Mouse (Mus musculus) megakaryocyte progenitor cell, adult 5-6 weeks (primary cell): ENCODE measurements at regions not wholly inside any gene's neighbourhood (a gene's known extent, or its start where the extent isn't known, plus 50 kb on each side); places are given as distances from the start of the nearest gene placed in this dataset.
"Not testable (repeated sequence)": the region's sequence is repeated elsewhere in the genome, so short reads cannot be mapped to it uniquely, and the experiment has no call there.

Experiments used
- ATAC-seq: replicated peaks from 2 replicates; pipeline ENCODE4 v1.8.0; 2016; ENCODE audit warnings: mild to moderate bottlenecking, moderate TSS enrichment, inconsistent platforms; ENCODE audit not compliant: poor library complexity

DNA sequence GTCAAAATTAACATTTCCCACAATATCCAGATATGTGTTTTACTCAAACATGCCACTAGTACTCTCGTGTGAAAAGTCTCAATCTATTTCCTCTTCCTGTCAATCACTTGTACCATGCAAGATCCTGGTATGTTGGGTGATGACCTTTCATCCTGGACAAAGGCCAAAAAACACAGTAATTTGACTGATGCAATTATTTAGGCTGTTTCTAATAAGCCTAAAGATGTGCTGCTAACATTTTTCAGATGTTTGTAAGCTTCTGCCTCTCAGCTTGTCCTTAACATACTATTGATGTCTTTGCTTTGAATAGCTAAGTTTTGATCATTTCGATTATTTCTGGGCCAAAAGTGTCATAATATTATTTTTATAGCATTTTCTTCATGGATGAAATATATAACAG lies 418.4 kb upstream of the Arrdc4 start:
- ATAC-seq, result no peak

DNA sequence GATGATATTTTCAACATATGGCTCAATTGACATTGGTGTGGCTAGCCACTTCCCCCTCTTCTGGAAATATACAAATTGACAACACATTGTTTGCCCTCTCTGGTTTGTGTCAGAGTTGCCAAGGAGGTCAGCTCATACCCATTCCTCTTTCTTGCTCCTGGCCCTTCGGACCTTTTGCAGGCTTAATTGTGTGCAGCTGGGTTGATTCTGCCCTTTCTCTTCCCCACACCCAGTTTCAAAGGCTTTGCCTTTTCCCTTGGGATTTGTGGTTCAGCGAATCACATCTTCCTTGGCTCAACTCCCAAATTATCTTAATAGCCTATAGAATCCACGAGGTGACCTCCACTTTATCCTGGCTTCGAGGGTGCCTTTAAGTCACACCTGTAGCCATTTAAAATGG lies 412.9 kb upstream of the Arrdc4 start:
- ATAC-seq, result no peak

DNA sequence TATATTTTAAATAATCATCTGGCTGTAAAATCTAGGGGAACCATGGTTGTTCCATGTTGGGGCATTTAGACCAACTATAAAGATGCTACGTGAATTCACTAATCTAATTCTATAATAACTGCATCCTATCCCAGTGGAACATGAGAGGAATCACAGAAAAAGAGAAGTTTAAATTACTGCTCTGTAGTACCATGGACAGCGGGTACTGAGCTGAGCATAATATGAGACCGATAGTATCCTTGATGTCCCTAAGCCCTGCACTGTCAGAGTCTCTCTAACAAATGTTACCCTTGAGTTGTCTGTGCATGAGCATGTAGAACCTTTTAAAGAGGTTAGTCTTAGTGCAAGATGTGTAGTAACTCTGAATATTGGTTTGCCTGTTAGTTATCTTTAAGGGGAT lies 393.3 kb upstream of the Arrdc4 start:
- no peak for ATAC-seq

DNA sequence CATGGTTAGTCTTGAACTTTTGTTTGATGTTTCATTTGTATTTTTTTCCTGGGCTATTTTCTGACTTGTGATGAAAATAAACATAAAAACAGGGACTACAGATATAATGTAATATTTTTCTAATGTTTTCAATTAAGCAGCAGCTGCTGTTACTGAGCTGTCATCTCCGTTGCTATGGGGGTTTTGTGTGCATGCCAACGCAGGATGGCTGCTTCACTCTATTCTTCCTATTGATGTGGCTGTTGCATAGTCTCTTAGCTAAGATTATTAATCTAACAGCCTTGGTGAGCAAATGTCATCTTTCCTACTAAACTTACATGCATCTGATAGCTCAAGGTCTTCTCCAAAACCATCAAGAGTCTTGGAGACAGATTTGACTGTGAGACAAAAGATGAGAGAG lies 384.4 kb upstream of the Arrdc4 start:
- no peak for ATAC-seq

GRCm38 (mm10) chr7:69101770-69102169 lies 352.7 kb upstream of the Arrdc4 start:
- ATAC-seq, result not testable (repeated sequence)

GRCm38 (mm10) chr7:69097587-69098095 lies 348.6 kb upstream of the Arrdc4 start:
- no peak for ATAC-seq

GRCm38 (mm10) chr7:69074780-69075179 lies 325.7 kb upstream of the Arrdc4 start:
- ATAC-seq, result no peak

GRCm38 (mm10) chr7:69062994-69063393 lies 314.0 kb upstream of the Arrdc4 start:
- no peak for ATAC-seq

- no peak for ATAC-seq
Measured at GRCm38 (mm10) chr7:69062506-69062905, 313.5 kb upstream of the Arrdc4 start.

- no peak for ATAC-seq
Measured at GRCm38 (mm10) chr7:69062094-69062493, 313.1 kb upstream of the Arrdc4 start.

- ATAC-seq, result no peak
Measured at GRCm38 (mm10) chr7:69061242-69061641, 312.2 kb upstream of the Arrdc4 start.

- ATAC-seq, result no peak
Measured at GRCm38 (mm10) chr7:69016575-69016974, 267.5 kb upstream of the Arrdc4 start.

GRCm38 (mm10) chr7:69015047-69015446 lies 266.0 kb upstream of the Arrdc4 start:
- ATAC-seq, result no peak

DNA sequence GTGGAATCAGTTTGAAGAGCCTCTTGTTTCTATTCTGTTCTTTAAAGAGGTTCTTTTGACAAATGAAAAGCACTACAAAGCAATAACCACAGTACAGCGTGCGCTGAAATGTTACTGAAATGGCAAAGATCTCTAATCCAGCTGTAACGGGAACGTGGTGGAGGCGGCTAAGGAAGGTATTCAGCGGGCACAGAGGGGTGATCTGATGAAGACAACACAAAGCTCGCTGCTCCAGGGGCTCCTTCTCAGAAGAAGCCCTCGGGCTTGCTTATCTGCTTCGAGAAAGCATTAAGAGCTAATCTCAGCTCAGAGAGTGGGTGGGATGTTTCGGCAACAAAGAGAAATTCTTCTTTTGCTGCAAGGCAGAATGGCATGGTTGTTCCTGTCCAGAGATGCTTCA lies 258.2 kb upstream of the Arrdc4 start:
- ATAC-seq, result no peak

DNA sequence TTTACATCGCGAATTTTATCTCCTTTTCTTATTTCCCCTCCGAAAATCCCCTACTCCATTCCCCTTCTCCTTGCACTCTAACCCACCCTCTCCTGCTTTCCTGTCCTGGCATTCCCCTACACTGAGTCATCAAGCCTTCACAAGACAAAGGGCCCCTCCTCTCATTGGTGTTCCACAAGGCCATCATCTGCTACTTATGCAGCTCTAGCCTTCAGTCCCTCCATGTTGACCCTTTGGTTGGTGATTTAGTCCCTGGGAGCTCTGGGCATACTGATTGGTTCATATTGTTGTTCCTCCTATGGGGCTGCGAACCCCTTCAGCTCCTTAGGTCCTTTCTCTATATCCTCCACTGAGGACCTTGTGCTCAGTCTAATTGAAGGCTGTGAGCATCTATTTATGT lies 239.0 kb upstream of the Arrdc4 start:
- ATAC-seq, result no peak

DNA sequence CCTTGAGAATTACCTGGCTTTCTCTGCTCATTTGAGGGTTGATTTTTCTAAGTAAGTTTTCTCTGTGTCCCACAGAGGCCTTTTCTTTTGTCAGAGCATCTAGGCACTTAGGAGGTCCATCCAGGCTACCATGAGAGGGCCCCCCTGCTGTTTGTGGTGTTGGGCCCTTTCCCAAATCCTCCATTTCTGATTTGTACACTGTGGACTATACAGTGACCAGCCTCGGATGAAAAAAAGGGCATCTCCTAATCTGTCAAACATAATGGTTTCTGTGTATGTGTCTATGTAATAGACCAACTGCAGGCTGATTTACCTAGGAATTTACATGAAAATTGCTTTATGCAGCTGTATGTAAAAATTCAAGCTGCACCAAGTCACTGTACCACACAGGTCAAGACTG lies 234.9 kb upstream of the Arrdc4 start:
- ATAC-seq, result no peak

DNA sequence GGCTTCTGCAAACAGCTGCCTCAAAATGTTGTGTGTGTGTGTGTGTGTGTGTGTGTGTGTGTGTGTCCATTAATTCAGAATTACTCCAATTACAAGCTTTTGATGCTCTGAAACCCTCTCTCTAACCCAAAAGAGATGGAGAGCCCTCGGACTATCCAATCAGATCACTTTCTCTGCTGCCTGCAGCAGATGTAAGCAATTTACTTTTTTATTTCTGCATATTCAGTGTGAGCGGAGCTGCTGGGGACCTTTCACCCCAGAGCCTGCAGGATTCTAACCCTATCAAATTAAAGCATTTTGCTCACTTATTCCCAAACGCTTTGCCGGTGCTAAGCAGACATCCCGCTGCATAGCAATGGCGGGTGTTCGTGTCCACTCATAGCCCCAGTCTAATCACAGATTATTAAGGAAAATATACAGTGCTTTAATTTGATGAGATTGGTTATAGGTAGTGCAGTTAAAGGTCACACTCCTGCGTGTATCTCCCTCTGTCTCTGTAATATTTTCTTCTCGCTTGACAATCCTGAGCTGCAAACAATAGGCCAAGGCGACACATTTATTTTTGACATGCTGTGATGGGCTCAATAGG lies 234.0 kb upstream of the Arrdc4 start:
- ATAC-seq, result no peak

DNA sequence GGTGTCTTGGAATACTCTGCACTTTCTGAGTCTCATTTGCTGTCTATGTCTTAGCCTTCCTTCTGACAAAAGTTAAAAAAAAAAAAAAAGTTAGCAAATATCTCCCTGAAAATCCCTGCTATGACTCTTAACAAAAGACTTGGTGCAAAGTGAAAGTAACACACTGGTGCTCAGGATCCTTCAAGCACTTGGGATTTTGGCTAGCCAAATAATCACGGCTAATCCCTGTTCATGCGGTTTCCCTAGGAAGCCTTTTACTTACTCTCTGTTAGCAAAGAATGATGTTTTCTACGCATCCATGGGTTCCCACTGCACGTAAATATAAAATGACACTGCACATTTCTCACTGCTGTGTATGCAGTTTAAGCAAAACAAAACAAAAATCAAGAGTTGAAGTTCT lies 229.5 kb upstream of the Arrdc4 start:
- no peak for ATAC-seq

DNA sequence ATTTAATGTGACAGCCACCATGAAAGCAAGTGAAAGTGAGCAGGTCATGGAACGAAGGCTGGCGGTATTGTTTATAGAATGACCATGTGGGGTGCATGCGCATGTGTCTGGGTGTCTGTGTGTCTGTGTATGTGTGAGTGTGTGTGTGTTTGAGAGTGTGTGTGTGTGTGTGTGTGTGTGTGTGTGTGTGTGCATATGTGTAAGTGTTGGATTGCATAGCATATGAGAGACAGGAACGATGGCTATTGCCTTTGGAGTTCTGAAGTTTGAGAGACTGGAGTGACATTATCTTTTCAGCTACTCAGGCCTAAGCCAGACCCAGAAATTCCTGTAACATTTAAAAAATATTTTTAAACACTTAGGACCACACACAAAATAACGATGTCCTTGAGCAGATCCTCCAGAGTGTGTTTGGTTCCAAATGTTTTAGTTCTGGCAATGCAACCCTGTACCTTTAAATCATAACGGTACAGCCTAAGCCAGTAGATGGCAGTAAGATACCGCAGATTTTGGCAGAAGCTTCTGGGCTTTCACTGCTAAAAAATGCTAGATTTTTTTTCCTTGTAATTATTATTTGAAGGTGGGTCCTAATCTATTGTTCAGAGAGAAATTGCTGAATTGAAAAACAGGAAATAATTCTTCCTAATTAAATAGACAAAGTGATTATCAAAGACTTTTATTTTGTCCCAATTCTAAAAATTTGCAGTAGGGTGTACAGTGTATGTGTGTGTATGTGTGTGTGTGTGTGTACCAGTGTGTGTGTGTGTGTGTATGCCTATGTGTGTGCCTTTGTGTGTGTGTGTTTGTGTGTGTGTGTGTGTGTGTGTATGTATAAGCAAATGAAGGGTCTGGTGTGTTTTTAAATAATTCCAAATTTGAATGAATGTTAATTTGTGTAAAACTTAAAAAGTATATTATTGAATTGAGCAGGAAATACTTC lies 228.0 kb upstream of the Arrdc4 start:
- no peak for ATAC-seq

- ATAC-seq, result no peak
Measured at GRCm38 (mm10) chr7:68975956-68976355, 226.9 kb upstream of the Arrdc4 start.

- ATAC-seq, result no peak
Measured at GRCm38 (mm10) chr7:68975580-68975894, 226.5 kb upstream of the Arrdc4 start.

DNA sequence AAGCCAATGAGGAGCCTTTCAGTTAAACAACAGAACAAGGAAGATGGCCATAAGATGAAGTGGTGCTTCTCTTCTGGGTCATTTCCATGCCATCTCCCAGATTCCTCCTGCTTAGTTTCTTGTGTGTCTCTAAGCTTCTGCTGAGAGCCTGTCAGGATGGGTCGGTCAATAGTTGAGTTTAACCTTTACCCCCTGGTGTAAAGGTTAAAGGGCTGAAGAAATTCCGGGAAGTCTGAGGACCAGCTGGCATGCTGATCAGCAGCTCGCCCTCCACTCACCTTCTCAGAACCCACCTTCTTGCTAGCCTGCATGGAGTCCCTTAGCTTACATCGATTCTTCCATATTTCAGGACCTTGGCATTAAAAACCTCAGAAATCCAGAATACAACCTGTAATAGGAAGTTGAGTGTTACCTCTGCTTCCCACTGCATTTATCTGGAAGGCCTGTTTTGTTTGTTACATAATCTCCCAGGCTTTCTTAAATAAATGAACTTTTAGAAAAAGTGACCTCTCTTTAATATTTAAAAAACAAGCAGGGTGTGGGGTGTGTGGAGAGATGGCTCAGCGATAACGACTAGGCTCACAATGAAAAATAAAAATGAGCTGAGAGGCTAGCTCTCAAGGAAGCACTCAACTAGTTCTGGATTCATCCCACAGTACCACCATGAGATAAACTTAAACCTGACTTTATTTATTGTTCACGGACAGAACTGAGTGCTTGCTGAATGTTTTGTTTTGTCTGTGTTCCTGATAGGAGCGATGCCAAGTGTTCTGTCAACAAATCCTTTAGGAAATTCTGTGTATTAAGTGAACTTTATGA lies 225.9 kb upstream of the Arrdc4 start:
- no peak for ATAC-seq
